Mouse (Mus musculus) heart, embryonic 16.5 days (tissue): ENCODE measurements at regions not wholly inside any gene's neighbourhood (a gene's known extent, or its start where the extent isn't known, plus 50 kb on each side); places are given as distances from the start of the nearest gene placed in this dataset.

Experiments
- ATAC-seq: fragments of 200-750 bp; cut with Nextera tagmentation; replicated peaks from 2 replicates; pipeline ENCODE4 v1.8.0; 2017; ENCODE audit warnings: moderate number of reproducible peaks; ENCODE audit not compliant: insufficient read depth, low FRiP score; ENCODE audit errors: extremely low read depth
- H3K27ac ChIP-seq: fragments of 300-500 bp; sonication (generic); 2 replicates; pipeline ENCODE4 v1.5.1; 2014; ENCODE audit warnings: mild to moderate bottlenecking, low read length, control low read depth, moderate library complexity
- H3K27me3 ChIP-seq: fragments of 300-500 bp; sonication (generic); 2 replicates; pipeline ENCODE4 v1.6.1; 2014; ENCODE audit warnings: low read length, mixed read lengths; ENCODE audit not compliant: control insufficient read depth, insufficient read depth
- H3K36me3 ChIP-seq: fragments of 300-500 bp; sonication (generic); 2 replicates; pipeline ENCODE4 v1.6.1; 2014; ENCODE audit not compliant: control insufficient read depth, insufficient read depth
- H3K4me1 ChIP-seq: fragments of 300-500 bp; sonication (generic); 2 replicates; pipeline ENCODE4 v1.6.1; 2014; ENCODE audit warnings: low read length, mixed read lengths; ENCODE audit not compliant: control insufficient read depth, insufficient read depth
- H3K4me2 ChIP-seq: fragments of 300-500 bp; sonication (generic); 2 replicates; pipeline ENCODE4 v1.6.1; 2014; ENCODE audit warnings: low read depth, mild to moderate bottlenecking, control low read depth, low read length
- H3K4me3 ChIP-seq: fragments of 300-500 bp; sonication (generic); 2 replicates; pipeline ENCODE4 v1.5.1; 2014; ENCODE audit warnings: mild to moderate bottlenecking, control low read depth, low read length
- H3K9ac ChIP-seq: fragments of 300-500 bp; sonication (generic); 2 replicates; pipeline ENCODE4 v1.6.1; 2014; ENCODE audit warnings: low read length, control low read depth
- H3K9me3 ChIP-seq: fragments of 300-500 bp; sonication (generic); replicated peaks from 2 replicates; pipeline ENCODE4 v1.6.1; 2016; ENCODE audit warnings: low read length; ENCODE audit not compliant: control insufficient read depth
- WGBS: fragments of 180-500 bp; shearing (Covaris S2); extraction: QIAGEN DNeasy Blood & Tissue Kit; methylation state at CpG from one replicate; pipeline ENCODE4 v1.1.7; 2014; 5-methylcytosine and 5-hydroxymethylcytosine counted together

GRCm38 (mm10) chr5:129430330-129430729 is 70.7 kb upstream of the Sfswap start:
- H3K4me1 ChIP-seq: no peaks in the 10 kb centered on the region
- no peaks in the 10 kb centered on the region for H3K36me3 ChIP-seq
- no peaks in the 10 kb centered on the region for H3K27me3 ChIP-seq
- H3K4me2 ChIP-seq: no peak overlapping the region
- ATAC-seq: no peak
- H3K9me3 ChIP-seq: no peaks in the 10 kb centered on the region
- H3K4me3 ChIP-seq: no peak overlapping the region
- H3K27ac ChIP-seq: no peak overlapping the region
- H3K9ac ChIP-seq: no peak overlapping the region
- 81% methylated on average over 3 of the region's 3 CpGs for WGBS

- Histone ChIP-seq H3K4me1 (peaks cover 4% of the 10 kb centered on the region; the same call in 1 of the 2 replicates), H3K4me3 (no peak overlapping the region), H3K9me3 (no peaks in the 10 kb centered on the region), H3K27me3 (no peaks in the 10 kb centered on the region; the same call in 1 of the 2 replicates), H3K9ac (no peak overlapping the region), H3K27ac (no peak overlapping the region), H3K4me2 (no peak overlapping the region), H3K36me3 (no peaks in the 10 kb centered on the region)
- no peak for ATAC-seq
- WGBS: 46% methylated on average over 7 of the region's 7 CpGs
Observed at GRCm38 (mm10) chr5:129449931-129450573, 51.0 kb upstream of the Sfswap start.
